Mouse (Mus musculus) megakaryocyte, embryonic 14.5 days (primary cell): ENCODE measurements around the gene Rarres1. TPM values are rescaled to one million over a fixed set of nuclear protein-coding genes. Genes with fewer than 3 reads are reported as not detected.

Experiments
- H3K27me3 ChIP-seq: replicated peaks from 2 replicates; pipeline ENCODE3; 2012; ENCODE audit warnings: inconsistent platforms
- H3K36me3 ChIP-seq: replicated peaks from 2 replicates; pipeline ENCODE3; 2012; ENCODE audit warnings: low read length, inconsistent platforms, mixed read lengths
- H3K4me1 ChIP-seq: 2 replicates; pipeline ENCODE4 v1.6.1; 2012; ENCODE audit warnings: inconsistent platforms
- H3K4me3 ChIP-seq: replicated peaks from 2 replicates; pipeline ENCODE3; 2012; ENCODE audit warnings: moderate library complexity, mild to moderate bottlenecking, inconsistent platforms
- H3K9me3 ChIP-seq: 2 replicates; pipeline ENCODE4 v1.6.1; 2012; ENCODE audit warnings: inconsistent platforms
- FLI1 ChIP-seq: IDR thresholded peaks from 2 replicates; pipeline ENCODE4 v1.6.1; 2012; ENCODE audit warnings: low read length, inconsistent platforms, mixed read lengths
- GATA1 ChIP-seq: IDR thresholded peaks from 3 replicates; pipeline ENCODE4 v1.6.1; 2012; ENCODE audit warnings: mixed read lengths, low read length, inconsistent platforms, borderline replicate concordance
- polyA plus RNA-seq: library from polyadenylated mRNA; stranded (reverse); fragments of >175 nt; gene quantifications from 2 replicates; pipeline ENCODE4 v1.2.3, GENCODE M21; 2012; ENCODE audit warnings: low replicate concordance; ENCODE audit not compliant: insufficient read depth

Gene Rarres1
- polyA plus RNA-seq, 1 experiment, result not detected

DNA sequence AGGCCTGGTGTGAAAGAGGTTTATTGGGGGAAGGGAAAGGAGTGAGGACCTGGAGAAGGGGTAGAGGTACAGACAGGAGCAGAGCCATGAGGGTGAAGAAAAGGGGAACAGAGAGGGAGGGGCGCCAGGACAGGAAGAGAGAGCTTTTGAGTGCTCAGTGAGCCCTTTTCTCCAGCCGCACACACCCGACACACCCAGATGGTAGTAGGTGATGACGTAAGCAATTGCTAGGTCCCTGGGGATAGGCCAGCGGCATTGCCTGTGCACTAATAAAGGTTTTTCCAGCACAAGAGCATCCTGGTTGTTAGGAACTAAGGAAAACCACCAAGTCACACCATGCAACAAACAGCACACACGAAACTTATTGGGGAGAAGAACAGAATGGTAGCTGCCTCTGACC is 9.4 kb upstream of the Rarres1 start:
- no peaks in the 10 kb centered on the region for H3K4me1 ChIP-seq

DNA sequence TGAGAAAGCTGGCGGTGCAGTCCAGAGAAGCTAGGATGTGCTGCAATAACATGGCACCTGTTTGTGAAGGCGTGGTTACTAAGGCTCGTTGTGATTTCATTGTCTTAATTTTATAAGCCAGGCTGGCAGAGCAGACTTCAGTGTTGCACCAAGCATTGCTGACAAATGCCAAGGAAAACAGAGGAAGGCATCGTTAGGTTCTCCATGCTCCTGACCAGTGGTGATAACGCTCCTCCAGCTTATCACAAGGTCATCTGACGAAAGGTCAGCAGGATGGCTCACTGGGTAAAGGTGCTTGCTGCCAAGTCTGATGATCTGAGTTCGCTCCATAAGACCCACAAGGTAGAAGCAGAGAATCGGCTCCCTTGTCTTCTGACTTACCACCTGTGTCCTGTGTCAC is 7.4 kb upstream of the Rarres1 start:
- TF ChIP-seq GATA1, result no peak
- TF ChIP-seq FLI1, result no peak
- H3K9me3 ChIP-seq, result no peaks in the 10 kb centered on the region
- H3K36me3 ChIP-seq, result no peaks in the 10 kb centered on the region
- H3K4me1 ChIP-seq, result no peaks in the 10 kb centered on the region
- peak overlapping the region; percentile 5 for H3K4me3 ChIP-seq
- peaks cover 10% of the 10 kb centered on the region for H3K27me3 ChIP-seq

More for the DNA sequence above, 9.4 kb upstream of the Rarres1 start:
- Histone ChIP-seq H3K4me3 (no peak overlapping the region), H3K36me3 (no peaks in the 10 kb centered on the region), H3K9me3 (no peaks in the 10 kb centered on the region), H3K27me3 (peaks cover 2% of the 10 kb centered on the region)
- no peak for TF ChIP-seq GATA1
- TF ChIP-seq FLI1, result no peak

DNA sequence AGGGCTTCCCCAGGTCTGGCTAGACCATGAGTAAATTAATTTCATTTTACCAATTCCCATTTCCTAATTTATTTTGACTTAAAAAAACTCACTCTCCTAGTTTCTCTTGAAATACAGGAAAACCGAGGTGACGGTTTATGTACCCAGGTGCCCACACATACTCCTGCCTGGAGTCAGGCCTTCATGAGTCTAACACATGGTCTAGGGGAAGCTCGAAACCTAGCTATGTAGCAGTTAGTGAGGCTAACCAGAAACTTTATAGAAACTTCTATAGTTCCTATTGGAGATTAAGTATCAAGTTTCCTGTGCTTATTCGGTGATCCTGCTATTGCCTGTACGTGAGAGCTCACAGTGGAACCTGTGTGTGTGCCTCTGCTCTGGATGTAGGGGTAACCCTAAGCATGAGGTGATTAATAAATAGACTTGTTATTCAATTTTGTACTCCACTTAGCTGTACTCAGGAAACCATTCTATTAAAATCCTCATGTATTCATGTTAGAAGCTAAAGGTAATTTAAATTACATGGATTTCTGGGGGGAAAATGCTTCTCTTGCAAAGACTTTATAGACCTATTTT is 5.3 kb upstream of the Rarres1 start:
- peaks cover under 1% of the 10 kb centered on the region; the same call in 1 of the 2 replicates for H3K4me1 ChIP-seq
- no peaks in the 10 kb centered on the region for H3K36me3 ChIP-seq
- no peaks in the 10 kb centered on the region for H3K9me3 ChIP-seq
- no peak overlapping the region for H3K4me3 ChIP-seq
- peaks cover 26% of the 10 kb centered on the region for H3K27me3 ChIP-seq
- TF ChIP-seq GATA1 (no peak), FLI1 (no peak)

DNA sequence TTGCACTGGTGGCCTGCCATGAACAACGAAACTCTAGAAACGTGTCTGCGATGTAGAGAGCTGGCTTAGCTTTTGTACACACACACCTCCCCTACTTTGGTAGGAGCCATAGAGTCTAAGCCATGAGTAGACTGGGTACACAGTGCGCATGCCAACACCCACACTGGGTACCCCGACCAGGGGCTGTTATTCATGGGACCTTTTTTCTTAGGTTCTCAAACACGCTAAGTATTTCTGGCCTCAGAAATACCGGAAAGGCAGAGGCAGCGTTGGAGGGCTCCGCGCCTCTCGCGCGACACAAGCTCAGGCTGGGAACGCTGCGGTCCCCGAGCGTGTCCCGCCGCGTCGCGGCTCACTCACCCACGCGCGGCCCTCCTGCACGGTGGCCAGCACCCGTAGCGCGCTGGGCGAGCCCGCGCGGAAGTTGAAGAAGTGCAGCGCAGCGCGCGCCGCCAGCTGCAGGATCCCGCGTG is 486 bp downstream of the Rarres1 start:
- no peaks in the 10 kb centered on the region for H3K9me3 ChIP-seq
- H3K36me3 ChIP-seq, result no peaks in the 10 kb centered on the region
- H3K27me3 ChIP-seq, result peaks cover 52% of the 10 kb centered on the region
- H3K4me1 ChIP-seq, result peaks cover 11% of the 10 kb centered on the region
- TF ChIP-seq GATA1 (no peak), FLI1 (no peak)
- H3K4me3 ChIP-seq, result peak overlapping the region; percentile 90

DNA sequence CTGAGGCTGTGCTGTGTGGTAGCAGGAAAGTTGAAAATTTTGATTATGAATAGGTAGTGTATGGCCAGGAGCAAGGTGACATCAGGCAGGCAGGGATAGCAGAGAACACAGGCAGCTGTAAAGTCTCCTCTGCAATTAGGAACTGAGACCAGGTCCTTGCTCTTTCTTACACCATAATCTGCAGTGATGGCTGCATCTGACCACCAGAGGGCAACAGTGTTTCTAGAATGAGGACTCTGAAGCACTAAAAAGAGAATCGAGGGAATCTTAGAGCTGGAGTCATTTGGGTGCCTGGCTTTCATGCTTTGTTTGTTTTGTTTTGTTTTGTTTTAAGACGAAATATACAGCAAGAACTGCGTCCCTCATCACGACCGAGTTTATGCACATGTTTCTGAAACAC is 2.5 kb downstream of the Rarres1 start:
- H3K4me3 ChIP-seq, result no peak overlapping the region
- H3K9me3 ChIP-seq, result no peaks in the 10 kb centered on the region
- peaks cover 11% of the 10 kb centered on the region for H3K4me1 ChIP-seq
- TF ChIP-seq GATA1, result no peak
- no peak for TF ChIP-seq FLI1
- peaks cover 44% of the 10 kb centered on the region for H3K27me3 ChIP-seq
- H3K36me3 ChIP-seq, result no peaks in the 10 kb centered on the region

DNA sequence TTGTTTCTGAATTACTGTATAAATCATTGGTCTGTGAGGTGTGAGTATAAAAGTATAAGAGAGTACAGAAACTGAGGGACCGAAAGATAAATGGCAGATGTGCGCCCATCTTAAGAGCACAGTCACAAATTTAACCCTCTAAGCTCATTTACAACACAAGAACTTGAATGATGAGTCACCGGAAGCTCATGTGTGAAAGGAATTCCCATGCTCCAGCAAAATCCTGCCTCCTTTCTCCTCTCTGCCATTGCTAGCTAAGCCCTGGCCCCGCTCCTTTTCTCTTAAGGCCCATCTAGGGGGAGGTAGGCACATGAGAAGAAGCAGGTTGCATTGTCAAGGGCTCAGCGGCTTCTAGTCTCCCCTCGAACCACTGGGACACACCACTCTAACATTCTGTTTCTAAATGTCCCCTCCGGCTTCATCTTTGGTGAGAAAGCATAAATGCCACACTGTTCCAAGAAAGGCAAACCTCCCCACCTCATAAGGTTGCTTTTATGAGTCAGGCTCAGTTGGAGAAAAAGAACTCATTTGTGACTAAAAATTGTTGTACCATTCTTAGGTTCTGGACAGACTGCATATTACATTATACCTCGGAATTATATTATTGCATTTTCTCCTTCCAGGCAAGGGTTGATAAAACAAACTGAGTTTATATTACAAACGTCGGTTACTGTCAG is 7.0 kb downstream of the Rarres1 start:
- no peaks in the 10 kb centered on the region for H3K4me1 ChIP-seq
- H3K36me3 ChIP-seq, result no peaks in the 10 kb centered on the region
- peaks cover 7% of the 10 kb centered on the region for H3K27me3 ChIP-seq
- H3K4me3 ChIP-seq, result no peak overlapping the region
- no peak for TF ChIP-seq GATA1
- no peak for TF ChIP-seq FLI1
- H3K9me3 ChIP-seq, result no peaks in the 10 kb centered on the region

DNA sequence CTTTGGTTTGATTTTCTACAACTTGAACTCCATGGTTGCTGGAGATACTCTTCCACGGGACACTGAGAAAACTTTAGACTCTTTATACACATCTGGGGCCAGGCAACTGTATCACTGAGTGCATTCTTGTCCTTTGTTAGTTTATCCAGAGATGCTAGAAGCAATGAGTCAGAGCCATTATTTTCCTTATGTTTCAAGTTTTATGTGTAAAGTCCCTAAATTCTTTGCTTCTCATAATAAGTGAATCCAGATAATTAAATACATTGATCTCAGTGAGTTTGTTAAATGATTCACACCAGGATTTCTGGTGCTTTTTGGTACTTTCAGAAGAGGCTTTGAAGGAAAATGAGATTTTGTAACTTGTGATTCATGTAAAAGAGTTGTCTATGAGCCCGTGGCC is 10.0 kb downstream of the Rarres1 start:
- TF ChIP-seq FLI1 (no peak), GATA1 (no peak)
- Histone ChIP-seq H3K4me1 (no peaks in the 10 kb centered on the region), H3K36me3 (no peaks in the 10 kb centered on the region), H3K27me3 (peaks cover 3% of the 10 kb centered on the region), H3K9me3 (peaks cover 6% of the 10 kb centered on the region; the same call in 1 of the 2 replicates), H3K4me3 (no peak overlapping the region)

DNA sequence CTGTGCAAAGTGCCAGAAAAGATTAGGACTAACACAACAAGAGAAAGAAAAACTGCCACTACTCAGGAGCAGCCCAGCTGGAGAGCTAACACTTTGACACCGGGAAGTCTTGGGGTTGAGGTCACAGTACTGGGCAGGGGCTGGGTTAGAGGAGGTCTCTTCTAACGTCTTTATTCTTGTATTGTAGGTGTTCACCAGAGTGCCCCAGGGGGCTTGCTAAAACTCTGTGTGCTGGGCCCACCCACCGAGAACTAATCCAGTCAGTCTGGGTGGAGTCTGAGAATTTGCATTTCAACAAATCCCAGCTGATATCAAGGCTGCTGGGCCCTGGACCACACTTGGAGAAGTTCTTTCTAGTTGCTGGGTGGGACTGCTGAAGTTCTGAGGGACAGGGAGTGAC is 11.4 kb downstream of the Rarres1 start:
- Histone ChIP-seq H3K36me3 (no peaks in the 10 kb centered on the region), H3K4me1 (no peaks in the 10 kb centered on the region), H3K4me3 (no peak overlapping the region), H3K27me3 (peaks cover 3% of the 10 kb centered on the region), H3K9me3 (peaks cover 16% of the 10 kb centered on the region)
- TF ChIP-seq FLI1, result no peak
- TF ChIP-seq GATA1, result no peak

DNA sequence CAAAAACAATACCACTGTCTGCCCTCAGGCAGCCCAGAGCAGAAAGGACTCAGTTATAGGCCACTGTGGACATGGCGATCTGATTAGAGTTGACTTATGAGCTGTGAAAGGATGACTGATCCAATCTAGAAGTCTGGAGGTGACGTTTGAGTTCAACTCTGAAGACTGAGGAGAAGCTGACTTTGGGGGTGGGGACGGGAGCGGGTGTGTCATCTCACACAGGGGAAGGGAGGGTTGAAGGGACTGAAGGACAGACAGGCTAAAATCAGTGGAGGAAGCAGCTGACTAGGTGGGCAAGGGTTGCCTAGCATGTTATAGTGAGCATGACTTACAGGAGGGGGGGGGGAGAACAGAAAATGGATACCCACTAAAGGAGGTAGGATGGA is 15.9 kb downstream of the Rarres1 start:
- TF ChIP-seq FLI1 (no peak), GATA1 (no peak)
- H3K9me3 ChIP-seq, result peaks cover 38% of the 10 kb centered on the region
- H3K27me3 ChIP-seq, result peaks cover 3% of the 10 kb centered on the region
- H3K36me3 ChIP-seq, result no peaks in the 10 kb centered on the region
- no peaks in the 10 kb centered on the region for H3K4me1 ChIP-seq
- no peak overlapping the region for H3K4me3 ChIP-seq

DNA sequence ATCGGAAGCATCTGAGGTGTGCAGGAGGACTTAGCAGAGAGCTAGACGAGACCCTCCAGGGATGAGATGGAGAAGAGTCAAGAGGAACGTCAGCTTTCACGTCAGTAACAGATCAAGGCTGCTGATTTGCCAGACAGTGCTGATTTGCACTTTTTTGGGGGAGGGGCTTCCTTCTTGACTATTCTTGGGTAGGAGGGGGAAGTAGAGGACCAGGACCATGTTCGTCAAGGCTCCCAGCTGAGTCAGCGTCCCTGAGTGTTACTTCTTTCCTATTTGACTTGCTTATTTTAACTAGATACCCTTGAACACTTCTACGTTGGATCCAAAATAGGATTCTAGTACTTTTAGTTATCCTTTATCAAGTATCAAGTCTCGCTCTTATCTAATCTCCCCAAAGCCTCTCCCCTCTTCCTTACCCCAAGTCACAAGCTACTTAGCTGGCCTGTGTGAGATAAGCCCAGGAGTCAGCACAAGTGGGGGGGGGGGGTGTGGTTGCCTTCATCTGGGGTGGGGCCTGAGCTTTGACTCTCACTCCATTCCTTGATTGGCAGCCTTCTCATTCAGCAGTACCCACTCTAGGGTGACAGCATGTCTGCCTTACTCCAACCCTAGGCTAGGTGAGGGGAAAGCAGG is 16.4 kb downstream of the Rarres1 start:
- Histone ChIP-seq H3K27me3 (peaks cover 3% of the 10 kb centered on the region), H3K4me1 (no peaks in the 10 kb centered on the region), H3K9me3 (peaks cover 38% of the 10 kb centered on the region), H3K36me3 (no peaks in the 10 kb centered on the region), H3K4me3 (no peak overlapping the region)
- TF ChIP-seq FLI1 (no peak), GATA1 (no peak)

DNA sequence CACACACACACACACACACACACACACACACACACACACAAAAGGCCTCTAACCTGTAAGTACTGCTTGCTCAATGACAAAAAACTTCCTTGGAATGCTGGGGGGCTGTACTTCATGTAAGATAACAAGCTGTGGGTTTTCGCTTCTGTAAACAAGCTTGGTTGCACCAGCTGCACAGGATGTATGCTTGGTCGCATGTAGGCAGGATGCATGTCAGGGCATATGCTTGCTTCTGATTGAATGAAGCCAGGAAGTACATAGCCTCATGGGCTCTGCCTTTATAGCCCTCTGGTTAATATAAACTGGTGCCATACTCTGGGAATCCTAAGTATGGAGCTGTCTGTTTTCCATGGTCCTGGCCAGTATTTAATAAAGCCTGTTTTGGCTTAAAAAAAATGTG is 17.3 kb downstream of the Rarres1 start:
- TF ChIP-seq FLI1, result no peak
- TF ChIP-seq GATA1, result no peak
- H3K9me3 ChIP-seq, result peaks cover 38% of the 10 kb centered on the region
- no peaks in the 10 kb centered on the region for H3K36me3 ChIP-seq
- H3K27me3 ChIP-seq, result peaks cover 2% of the 10 kb centered on the region
- H3K4me3 ChIP-seq, result no peak overlapping the region
- no peaks in the 10 kb centered on the region for H3K4me1 ChIP-seq
